Mouse (Mus musculus): ENCODE data around the gene Srrm1. TPM values are rescaled to one million over a fixed set of nuclear protein-coding genes. Genes with fewer than 3 reads are reported as not detected.
"Not testable (repeated sequence)": the region's sequence is repeated elsewhere in the genome, so short reads cannot be mapped to it uniquely, and the experiment has no call there.

Gene Srrm1
- polyA plus RNA-seq, 1 experiment from 2014 or later, result 257 TPM

DNA sequence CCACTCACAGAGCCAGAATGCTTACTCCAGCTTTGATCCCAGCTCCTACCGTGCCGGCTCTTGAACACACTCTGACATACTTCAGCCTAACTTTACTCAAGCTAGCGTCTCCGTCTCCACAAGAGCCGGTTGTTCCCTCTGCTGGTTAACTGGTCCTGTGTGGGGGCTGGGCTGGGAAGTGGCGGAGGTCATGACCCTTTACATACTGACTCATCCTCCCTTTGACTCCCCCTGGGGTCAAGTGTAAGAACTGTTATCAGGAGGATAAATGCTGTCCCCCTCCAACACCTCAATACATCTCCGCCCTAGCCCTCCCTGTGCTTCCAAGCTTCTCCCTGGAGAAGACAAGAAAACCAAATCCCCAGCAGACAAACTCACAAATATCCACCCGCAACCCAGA lies 28.2 kb upstream of the Srrm1 start:
- 48% methylated on average over 8 of the region's 8 CpGs for whole genome bisulfite sequencing
- no peak overlapping the region for H3K4me2 ChIP-seq
- H3K36me3 ChIP-seq, result no peaks in the 10 kb centered on the region
- H3K4me3 ChIP-seq (replicated peaks), result no peak overlapping the region
- no peak for ATAC-seq (replicated peaks; ENCODE audit: low FRiP score)
- H3K27ac ChIP-seq, result no peak overlapping the region
- 0 out of 2 replicates have a peak, but pooled peaks cover 3% of the 10 kb centered on the region for H3K27me3 ChIP-seq
- no peak overlapping the region for H3K9ac ChIP-seq
- H3K9me3 ChIP-seq (replicated peaks), result no peaks in the 10 kb centered on the region
- H3K4me1 ChIP-seq, result peaks cover 15% of the 10 kb centered on the region

- ATAC-seq (replicated peaks; ENCODE audit: low FRiP score), result no peak
- no peaks in the 10 kb centered on the region for H3K36me3 ChIP-seq
- WGBS, result 81% methylated on average over 11 of the region's 11 CpGs
These were observed 24.1 kb upstream of the Srrm1 start for GRCm38 (mm10) chr4:135377241-135377640.

DNA sequence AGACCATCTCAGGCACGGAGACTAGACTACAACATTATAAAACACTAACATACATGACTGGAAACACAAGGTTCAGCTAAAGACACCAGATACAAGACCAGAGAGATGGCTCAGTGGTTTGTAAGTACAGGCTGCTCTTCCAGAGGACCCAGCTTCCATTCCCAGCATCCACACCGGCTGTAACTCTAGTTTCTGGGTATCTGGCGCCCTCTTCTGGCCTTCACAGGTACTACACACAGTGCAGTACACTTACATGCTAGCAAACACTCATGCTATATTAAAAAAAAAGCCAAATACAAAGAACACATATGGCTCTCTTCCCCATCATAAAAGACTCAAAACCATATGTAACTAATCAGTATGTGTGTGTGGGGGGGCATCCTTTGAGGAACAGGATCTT lies 22.3 kb upstream of the Srrm1 start:
- 71% methylated on average over 3 of the region's 3 CpGs for WGBS
- H3K4me2 ChIP-seq, result no peak overlapping the region
- no peaks in the 10 kb centered on the region for H3K9me3 ChIP-seq (replicated peaks)
- H3K27ac ChIP-seq, result no peak overlapping the region
- no peak for ATAC-seq (replicated peaks; ENCODE audit: low FRiP score)
- H3K4me1 ChIP-seq, result no peaks in the 10 kb centered on the region
- H3K9ac ChIP-seq, result no peak overlapping the region
- H3K36me3 ChIP-seq, result no peaks in the 10 kb centered on the region
- no peaks in the 10 kb centered on the region for H3K27me3 ChIP-seq
- no peak overlapping the region for H3K4me3 ChIP-seq (replicated peaks)

More at GRCm38 (mm10) chr4:135377241-135377640, 24.1 kb upstream of the Srrm1 start:
- Histone ChIP-seq H3K9me3 (replicated peaks) (no peaks in the 10 kb centered on the region), H3K4me3 (replicated peaks) (no peak overlapping the region), H3K4me2 (no peak overlapping the region), H3K27me3 (no peaks in the 10 kb centered on the region), H3K27ac (no peak overlapping the region), H3K9ac (no peak overlapping the region), H3K4me1 (0 out of 2 replicates have a peak, but pooled peaks cover 5% of the 10 kb centered on the region)

- H3K9ac ChIP-seq, result no peak overlapping the region
- H3K4me2 ChIP-seq, result no peak overlapping the region
- no peaks in the 10 kb centered on the region for H3K36me3 ChIP-seq
- WGBS, result 78% methylated on average over 5 of the region's 5 CpGs
- no peaks in the 10 kb centered on the region for H3K9me3 ChIP-seq (replicated peaks)
- no peak overlapping the region for H3K4me3 ChIP-seq (replicated peaks)
- H3K27me3 ChIP-seq, result no peaks in the 10 kb centered on the region
- H3K4me1 ChIP-seq, result no peaks in the 10 kb centered on the region
- no peak for ATAC-seq (replicated peaks; ENCODE audit: low FRiP score)
- H3K27ac ChIP-seq, result no peak overlapping the region
These were observed 20.2 kb upstream of the Srrm1 start for GRCm38 (mm10) chr4:135373299-135373698.

DNA sequence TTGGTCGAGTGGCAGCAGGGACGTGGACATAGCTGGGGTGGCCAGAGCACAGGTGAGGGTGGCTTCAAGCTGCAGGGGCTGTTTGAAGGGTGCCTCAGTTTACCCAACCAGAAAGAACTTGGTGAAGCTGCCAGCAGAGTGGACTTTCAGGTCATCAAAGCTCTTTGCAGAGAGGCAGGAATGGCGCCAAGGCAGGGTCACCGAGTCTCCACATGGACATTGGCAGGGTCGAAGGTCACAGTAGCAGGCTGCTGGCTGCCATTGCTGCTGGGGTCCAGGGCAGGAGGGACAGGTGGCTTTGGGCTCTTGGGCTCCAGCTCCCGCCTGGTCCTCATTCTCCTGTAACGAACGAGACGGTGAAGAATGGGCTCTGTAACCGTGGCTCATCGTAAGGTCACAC lies 17.3 kb upstream of the Srrm1 start:
- Histone ChIP-seq H3K4me3 (replicated peaks) (no peak overlapping the region), H3K36me3 (no peaks in the 10 kb centered on the region), H3K4me2 (no peak overlapping the region), H3K9ac (no peak overlapping the region), H3K27ac (no peak overlapping the region), H3K27me3 (no peaks in the 10 kb centered on the region), H3K4me1 (no peaks in the 10 kb centered on the region), H3K9me3 (replicated peaks) (no peaks in the 10 kb centered on the region)
- WGBS, result 72% methylated on average over 11 of the region's 11 CpGs
- no peak for ATAC-seq (replicated peaks; ENCODE audit: low FRiP score)

DNA sequence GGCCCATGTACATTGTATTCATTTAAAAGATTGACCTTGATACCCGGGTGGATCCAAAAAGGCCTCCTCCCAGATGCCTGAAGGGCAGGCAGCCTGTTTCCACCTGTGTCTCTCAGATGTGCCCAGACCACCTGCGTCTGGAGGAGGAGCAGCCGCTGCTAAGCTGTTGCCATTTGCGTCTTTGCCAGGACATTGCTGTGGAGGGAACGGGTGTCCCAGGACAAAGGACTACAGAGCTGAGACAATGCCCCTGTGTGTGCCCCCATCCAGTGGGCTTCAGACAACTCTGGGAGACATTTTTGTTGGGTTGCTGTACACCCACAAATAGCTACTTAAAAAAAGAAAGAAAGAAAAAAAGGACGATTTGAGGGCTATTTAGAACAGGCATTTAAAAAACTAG lies 9.7 kb upstream of the Srrm1 start:
- Histone ChIP-seq H3K9ac (no peak overlapping the region), H3K4me3 (replicated peaks) (no peak overlapping the region), H3K27ac (no peak overlapping the region), H3K9me3 (replicated peaks) (no peaks in the 10 kb centered on the region), H3K4me1 (no peaks in the 10 kb centered on the region), H3K36me3 (no peaks in the 10 kb centered on the region), H3K27me3 (no peaks in the 10 kb centered on the region), H3K4me2 (no peak overlapping the region)
- ATAC-seq (replicated peaks; ENCODE audit: low FRiP score), result no peak
- WGBS, result 42% methylated on average over 6 of the region's 6 CpGs

- Histone ChIP-seq H3K4me2 (no peak overlapping the region), H3K27me3 (no peaks in the 10 kb centered on the region), H3K9me3 (replicated peaks) (no peaks in the 10 kb centered on the region), H3K36me3 (no peaks in the 10 kb centered on the region), H3K9ac (no peak overlapping the region), H3K4me1 (peaks cover 2% of the 10 kb centered on the region; the same call in 1 of the 2 replicates), H3K27ac (no peak overlapping the region), H3K4me3 (replicated peaks) (no peak overlapping the region)
- whole genome bisulfite sequencing, result 81% methylated on average over 12 of the region's 12 CpGs
- no peak for ATAC-seq (replicated peaks; ENCODE audit: low FRiP score)
These were observed 8.6 kb upstream of the Srrm1 start for GRCm38 (mm10) chr4:135361722-135362121.

- Histone ChIP-seq H3K27ac (no peak overlapping the region), H3K9ac (no peak overlapping the region), H3K36me3 (no peaks in the 10 kb centered on the region), H3K9me3 (replicated peaks) (no peaks in the 10 kb centered on the region), H3K4me3 (replicated peaks) (no peak overlapping the region), H3K27me3 (no peaks in the 10 kb centered on the region), H3K4me2 (no peak overlapping the region), H3K4me1 (peaks cover 20% of the 10 kb centered on the region)
- WGBS, result under 1% methylated on average over 6 of the region's 6 CpGs
- ATAC-seq (replicated peaks; ENCODE audit: low FRiP score), result no peak
These were observed 5.6 kb upstream of the Srrm1 start for GRCm38 (mm10) chr4:135358736-135359135.

GRCm38 (mm10) chr4:135357221-135357920 lies 4.2 kb upstream of the Srrm1 start:
- Histone ChIP-seq H3K9me3 (replicated peaks) (no peaks in the 10 kb centered on the region), H3K4me1 (peaks cover 20% of the 10 kb centered on the region), H3K27ac (peak overlapping the region; percentile 79), H3K4me2 (no peak overlapping the region), H3K27me3 (no peaks in the 10 kb centered on the region), H3K36me3 (no peaks in the 10 kb centered on the region), H3K4me3 (replicated peaks) (no peak overlapping the region), H3K9ac (no peak overlapping the region)
- 75% methylated on average over 12 of the region's 12 CpGs for WGBS
- no peak for ATAC-seq (replicated peaks; ENCODE audit: low FRiP score)

DNA sequence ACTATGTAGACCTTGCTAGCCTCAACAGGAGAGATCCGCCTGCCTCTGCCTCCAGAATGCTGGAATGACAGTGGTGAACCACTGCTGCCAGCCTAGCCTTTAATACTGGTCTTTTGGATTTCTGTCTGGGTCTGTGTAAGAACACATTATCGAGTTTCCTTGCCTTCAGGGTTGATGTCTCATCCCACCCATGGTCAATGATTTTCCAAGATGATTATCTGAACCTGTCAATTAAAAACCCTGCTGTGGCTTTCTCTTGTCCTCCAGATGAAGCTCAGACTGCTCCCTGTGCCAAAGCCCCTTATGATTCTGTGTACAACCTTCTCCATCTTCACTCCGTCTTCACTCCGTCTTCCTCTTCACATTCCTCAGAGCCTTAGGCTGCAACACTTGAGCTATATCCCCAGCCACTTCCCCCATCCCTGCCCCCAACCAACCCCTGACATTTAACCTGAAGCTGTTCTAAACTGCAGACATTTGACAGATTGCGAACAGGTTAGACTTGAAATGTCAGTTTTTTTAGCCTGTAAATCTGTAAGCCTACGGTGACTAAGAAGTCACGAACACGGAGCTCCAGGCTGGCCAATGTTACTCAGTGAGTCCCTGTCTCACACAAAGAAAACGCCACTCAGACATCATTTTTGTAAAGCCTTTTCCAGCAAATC lies 2.9 kb upstream of the Srrm1 start:
- Histone ChIP-seq H3K4me1 (peaks cover 31% of the 10 kb centered on the region), H3K4me2 (peak overlapping the region; percentile 15; the same call in 1 of the 2 replicates), H3K27ac (peak overlapping the region; percentile 79), H3K4me3 (replicated peaks) (no peak overlapping the region), H3K9ac (no peak overlapping the region), H3K9me3 (replicated peaks) (no peaks in the 10 kb centered on the region), H3K36me3 (peaks cover 3% of the 10 kb centered on the region; the same call in 1 of the 2 replicates), H3K27me3 (no peaks in the 10 kb centered on the region)
- ATAC-seq (replicated peaks; ENCODE audit: low FRiP score), result no peak
- 59% methylated on average over 9 of the region's 9 CpGs for WGBS

DNA sequence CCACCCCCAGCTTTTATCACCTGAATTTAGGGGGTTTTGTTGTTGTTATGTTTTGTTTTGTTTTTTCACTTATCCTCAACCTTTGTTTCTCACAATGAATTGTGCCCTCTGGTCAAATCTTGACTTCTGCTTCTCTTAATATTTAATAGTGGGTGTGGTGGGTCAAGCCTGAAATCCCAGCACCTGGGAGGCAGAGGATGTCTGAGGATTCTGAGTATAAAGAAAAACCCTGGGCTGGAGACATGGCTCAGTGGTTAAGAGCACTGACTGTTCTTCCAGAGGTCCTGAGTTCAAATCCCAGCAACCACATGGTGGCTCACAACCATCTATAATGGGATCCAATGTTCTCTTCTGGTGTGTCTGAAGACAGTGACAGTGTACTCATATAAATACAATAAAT lies 1.6 kb upstream of the Srrm1 start:
- H3K4me1 ChIP-seq, result peaks cover 34% of the 10 kb centered on the region
- peaks cover 12% of the 10 kb centered on the region for H3K36me3 ChIP-seq
- peak overlapping the region; percentile 99 for H3K27ac ChIP-seq
- ATAC-seq (replicated peaks; ENCODE audit: low FRiP score); H3K9ac ChIP-seq; H3K9me3 ChIP-seq (replicated peaks); H3K4me3 ChIP-seq (replicated peaks); H3K27me3 ChIP-seq; H3K4me2 ChIP-seq: not testable (repeated sequence)

- peaks cover 34% of the 10 kb centered on the region for H3K4me1 ChIP-seq
- 15% methylated on average over 12 of the region's 12 CpGs for WGBS
- no peaks in the 10 kb centered on the region for H3K9me3 ChIP-seq (replicated peaks)
- peak overlapping the region; percentile 99 for H3K27ac ChIP-seq
- ATAC-seq (replicated peaks; ENCODE audit: low FRiP score), result no peak
- peaks cover 21% of the 10 kb centered on the region for H3K36me3 ChIP-seq
- peak overlapping the region; percentile 74 for H3K4me2 ChIP-seq
- H3K27me3 ChIP-seq, result no peaks in the 10 kb centered on the region
- H3K4me3 ChIP-seq (replicated peaks), result peak overlapping the region; percentile 96
- H3K9ac ChIP-seq, result peak overlapping the region; percentile 49
These were observed 801 bp upstream of the Srrm1 start for GRCm38 (mm10) chr4:135353794-135354450.

All from kidney, embryonic 15.5 days (tissue).